Mouse (Mus musculus) embryonic facial prominence, embryonic 12.5 days (tissue): ENCODE measurements around the gene Dlgap1. TPM values are rescaled to one million over a fixed set of nuclear protein-coding genes. Genes with fewer than 3 reads are reported as not detected.
A peak's percentile ranks its signal among the peaks of the same experiment; 100 is the strongest.

Experiments
- ATAC-seq: fragments of 200-750 bp; cut with Nextera tagmentation; 2 replicates; pipeline ENCODE4 v1.8.0; 2017; ENCODE audit not compliant: insufficient number of reproducible peaks, insufficient read depth, low FRiP score, low TSS enrichment
- H3K27ac ChIP-seq: fragments of 300-500 bp; sonication (generic); 2 replicates; pipeline ENCODE4 v1.5.1; 2016; ENCODE audit warnings: mild to moderate bottlenecking
- H3K27me3 ChIP-seq: fragments of 300-500 bp; sonication (generic); 2 replicates; pipeline ENCODE4 v1.6.1; 2016; ENCODE audit warnings: mild to moderate bottlenecking, moderate library complexity
- H3K36me3 ChIP-seq: fragments of 300-500 bp; sonication (generic); 2 replicates; pipeline ENCODE4 v1.6.1; 2016; ENCODE audit warnings: mild to moderate bottlenecking
- H3K4me1 ChIP-seq: fragments of 300-500 bp; sonication (generic); 2 replicates; pipeline ENCODE4 v1.6.1; 2016
- H3K4me2 ChIP-seq: fragments of 300-500 bp; sonication (generic); replicated peaks from 2 replicates; pipeline ENCODE4 v1.6.1; 2016; ENCODE audit warnings: mild to moderate bottlenecking, moderate library complexity
- H3K4me3 ChIP-seq: fragments of 300-500 bp; sonication (generic); 2 replicates; pipeline ENCODE4 v1.5.1; 2016; ENCODE audit warnings: mild to moderate bottlenecking
- H3K9ac ChIP-seq: fragments of 300-500 bp; sonication (generic); 2 replicates; pipeline ENCODE4 v1.6.1; 2016; ENCODE audit warnings: mild to moderate bottlenecking, moderate library complexity
- H3K9me3 ChIP-seq: fragments of 300-500 bp; sonication (generic); 2 replicates; pipeline ENCODE4 v1.6.1; 2016; ENCODE audit warnings: mild to moderate bottlenecking, moderate library complexity
- WGBS: fragments of 180-500 bp; shearing (Covaris S2); methylation state at CpG from one replicate; pipeline ENCODE4 v1.1.7; 2016; 5-methylcytosine and 5-hydroxymethylcytosine counted together
- polyA plus RNA-seq: library from polyadenylated mRNA; unstranded; fragments of >200 nt; fragmentation: Nextera tagmentation; extraction: Ambion mirVana; gene quantifications from 2 replicates; pipeline ENCODE4 v1.2.1, GENCODE M21; 2016

Gene Dlgap1
- polyA plus RNA-seq, 1 experiment from 2014 or later, result 6.0 TPM

DNA sequence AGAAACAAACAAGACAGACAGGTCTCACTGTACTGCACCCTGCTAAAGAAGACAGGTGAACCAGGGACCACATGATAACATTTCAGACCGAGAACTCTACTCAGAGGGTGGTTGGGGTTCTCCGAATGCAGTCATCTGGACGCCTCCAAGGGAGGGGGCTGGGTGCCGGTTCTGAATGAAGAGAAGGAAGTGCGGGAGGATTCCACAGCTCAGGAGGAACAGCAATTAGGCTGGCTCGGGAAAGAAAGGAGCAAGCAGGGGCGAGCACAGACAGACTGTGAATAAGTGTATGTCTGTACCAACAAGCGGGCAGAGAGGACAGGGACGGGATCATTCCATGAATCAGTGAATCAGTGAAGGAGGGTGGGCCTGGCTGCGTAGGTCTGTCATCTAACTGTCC is 744.6 kb downstream of the Dlgap1 start:
- no peak overlapping the region for H3K27ac ChIP-seq
- H3K4me3 ChIP-seq, result no peak overlapping the region
- no peak overlapping the region for H3K4me2 ChIP-seq
- 47% methylated on average over 10 of the region's 10 CpGs for WGBS
- H3K4me1 ChIP-seq, result no peaks in the 10 kb centered on the region
- no peaks in the 10 kb centered on the region for H3K27me3 ChIP-seq
- no peaks in the 10 kb centered on the region for H3K9me3 ChIP-seq
- ATAC-seq, result no peak
- H3K36me3 ChIP-seq, result no peaks in the 10 kb centered on the region
- H3K9ac ChIP-seq, result no peak overlapping the region

- Histone ChIP-seq H3K36me3 (no peaks in the 10 kb centered on the region), H3K27ac (0 out of 2 replicates have a peak overlapping the region, but pooled peaks have one; percentile 12), H3K4me1 (0 out of 2 replicates have a peak, but pooled peaks cover 7% of the 10 kb centered on the region), H3K4me3 (no peak overlapping the region), H3K9ac (no peak overlapping the region), H3K27me3 (no peaks in the 10 kb centered on the region), H3K4me2 (no peak overlapping the region), H3K9me3 (no peaks in the 10 kb centered on the region)
- WGBS, result 76% methylated on average over 11 of the region's 11 CpGs
- ATAC-seq, result no peak
Measured at GRCm38 (mm10) chr17:70719684-70720324, 750.9 kb downstream of the Dlgap1 start.

DNA sequence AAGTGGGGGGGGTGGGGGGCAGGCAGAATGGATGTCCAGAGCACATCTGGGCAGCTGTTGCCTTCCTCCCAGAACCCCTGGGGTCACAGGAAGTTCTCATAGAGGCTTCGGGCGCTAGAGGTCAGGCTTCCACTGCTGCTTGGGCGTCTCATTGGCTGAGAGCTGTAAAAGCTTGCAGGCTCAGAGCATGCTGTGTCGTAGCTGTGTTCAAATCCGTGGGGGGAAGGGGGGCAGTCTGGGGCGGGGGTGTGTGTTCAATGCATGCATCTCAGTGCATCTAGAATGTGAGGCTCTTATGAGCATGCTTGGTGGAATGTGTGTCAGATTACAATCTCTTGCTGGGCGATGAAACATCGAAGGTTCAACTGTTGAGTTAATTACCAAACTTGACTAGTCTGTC is 751.9 kb downstream of the Dlgap1 start:
- H3K4me1 ChIP-seq, result 0 out of 2 replicates have a peak, but pooled peaks cover 7% of the 10 kb centered on the region
- no peak overlapping the region for H3K4me3 ChIP-seq
- no peaks in the 10 kb centered on the region for H3K36me3 ChIP-seq
- no peaks in the 10 kb centered on the region for H3K9me3 ChIP-seq
- H3K27me3 ChIP-seq, result no peaks in the 10 kb centered on the region
- 0 out of 2 replicates have a peak overlapping the region, but pooled peaks have one; percentile 5 for H3K4me2 ChIP-seq
- H3K9ac ChIP-seq, result no peak overlapping the region
- no peak overlapping the region for H3K27ac ChIP-seq
- 9% methylated on average over 8 of the region's 8 CpGs for WGBS
- ATAC-seq, result no peak

GRCm38 (mm10) chr17:70722146-70722545 is 753.3 kb downstream of the Dlgap1 start:
- no peaks in the 10 kb centered on the region for H3K9me3 ChIP-seq
- no peak for ATAC-seq
- no peak overlapping the region for H3K27ac ChIP-seq
- no peak overlapping the region for H3K4me3 ChIP-seq
- no peaks in the 10 kb centered on the region for H3K27me3 ChIP-seq
- 78% methylated on average over 3 of the region's 3 CpGs for WGBS
- H3K9ac ChIP-seq, result no peak overlapping the region
- H3K4me2 ChIP-seq, result no peak overlapping the region
- no peaks in the 10 kb centered on the region for H3K36me3 ChIP-seq
- H3K4me1 ChIP-seq, result 0 out of 2 replicates have a peak, but pooled peaks cover 7% of the 10 kb centered on the region

GRCm38 (mm10) chr17:70728719-70729281 is 759.9 kb downstream of the Dlgap1 start:
- no peak for ATAC-seq
- no peaks in the 10 kb centered on the region for H3K27me3 ChIP-seq
- WGBS, result 93% methylated on average over 5 of the region's 5 CpGs
- no peaks in the 10 kb centered on the region for H3K9me3 ChIP-seq
- H3K9ac ChIP-seq, result no peak overlapping the region
- H3K36me3 ChIP-seq, result no peaks in the 10 kb centered on the region
- H3K4me2 ChIP-seq, result no peak overlapping the region
- no peaks in the 10 kb centered on the region for H3K4me1 ChIP-seq
- H3K4me3 ChIP-seq, result no peak overlapping the region
- no peak overlapping the region for H3K27ac ChIP-seq

DNA sequence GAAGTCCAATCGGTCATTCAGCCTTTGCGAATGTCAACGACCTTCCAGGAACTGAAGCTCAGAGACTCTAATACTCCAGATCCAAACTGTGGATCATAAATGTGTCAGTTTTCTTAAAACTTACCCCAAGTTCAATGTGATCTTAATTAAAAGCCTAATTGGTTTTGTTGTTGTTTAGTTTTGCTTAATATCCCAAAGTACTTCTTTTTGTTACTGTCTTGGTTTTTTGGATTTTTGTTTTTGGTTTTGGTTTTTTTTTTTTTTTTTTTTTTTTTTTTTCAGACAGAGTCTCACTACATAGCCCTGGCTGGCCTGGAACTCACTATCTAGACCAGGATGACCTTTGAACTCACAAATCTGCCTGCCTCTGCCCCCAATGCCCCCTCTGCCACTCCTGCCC is 765.9 kb downstream of the Dlgap1 start:
- 94% methylated on average over 3 of the region's 3 CpGs for WGBS
- no peaks in the 10 kb centered on the region for H3K27me3 ChIP-seq
- H3K36me3 ChIP-seq, result no peaks in the 10 kb centered on the region
- H3K4me2 ChIP-seq, result no peak overlapping the region
- H3K4me1 ChIP-seq, result peaks cover 14% of the 10 kb centered on the region
- no peaks in the 10 kb centered on the region for H3K9me3 ChIP-seq
- H3K27ac ChIP-seq, result no peak overlapping the region
- no peak overlapping the region for H3K4me3 ChIP-seq
- no peak for ATAC-seq
- H3K9ac ChIP-seq, result no peak overlapping the region

DNA sequence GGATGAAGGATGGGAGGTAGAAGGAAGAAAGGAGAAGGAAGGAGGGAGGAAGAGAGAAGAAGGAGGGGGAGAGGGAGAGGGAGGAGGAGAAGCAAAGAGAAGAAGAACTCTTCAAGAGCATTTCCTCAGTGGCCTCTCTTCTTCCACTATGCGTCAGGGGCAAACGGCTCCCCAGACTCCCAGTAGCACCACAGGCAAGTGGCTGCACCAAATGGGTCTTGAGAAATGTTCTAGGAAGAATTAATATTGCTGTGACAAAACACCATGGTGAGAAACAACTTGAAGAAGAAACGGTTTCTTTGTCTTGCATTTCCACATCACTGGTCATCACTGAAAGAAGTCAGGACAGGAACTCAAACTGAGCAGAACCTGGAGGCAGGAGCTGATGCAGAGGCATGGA is 766.5 kb downstream of the Dlgap1 start:
- 82% methylated on average over 3 of the region's 3 CpGs for WGBS
- H3K36me3 ChIP-seq, result no peaks in the 10 kb centered on the region

DNA sequence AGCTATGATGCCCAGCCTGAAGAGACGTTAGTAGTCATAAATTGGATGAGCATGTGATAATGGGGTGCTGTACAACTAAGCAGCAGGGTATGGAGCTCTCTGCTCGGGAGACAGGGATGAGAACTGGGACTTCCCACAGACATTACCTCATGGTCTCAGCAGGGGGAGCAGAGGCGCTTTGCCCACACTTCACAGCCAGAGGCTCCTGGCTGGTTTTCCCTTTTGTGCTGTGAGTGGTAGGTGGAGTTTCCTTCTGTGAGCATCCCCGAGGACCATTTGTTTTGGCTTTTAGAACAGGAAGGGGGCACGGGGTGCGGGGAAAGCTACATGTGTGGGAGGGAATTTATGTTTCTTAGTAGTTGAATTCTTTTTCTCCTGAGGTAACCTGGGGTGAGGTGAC is 768.6 kb downstream of the Dlgap1 start:
- Histone ChIP-seq H3K27me3 (no peaks in the 10 kb centered on the region), H3K36me3 (no peaks in the 10 kb centered on the region), H3K9me3 (no peaks in the 10 kb centered on the region), H3K4me1 (peaks cover 14% of the 10 kb centered on the region), H3K4me3 (no peak overlapping the region), H3K9ac (no peak overlapping the region), H3K27ac (peak overlapping the region; percentile 73), H3K4me2 (peak overlapping the region; percentile 49)
- 4% methylated on average over 6 of the region's 6 CpGs for WGBS
- ATAC-seq, result peak; percentile 70

More for the DNA sequence above, 766.5 kb downstream of the Dlgap1 start:
- Histone ChIP-seq H3K9me3 (no peaks in the 10 kb centered on the region), H3K4me1 (peaks cover 14% of the 10 kb centered on the region), H3K27ac (no peak overlapping the region), H3K27me3 (no peaks in the 10 kb centered on the region), H3K9ac (no peak overlapping the region), H3K4me3 (no peak overlapping the region), H3K4me2 (no peak overlapping the region)
- ATAC-seq, result no peak

DNA sequence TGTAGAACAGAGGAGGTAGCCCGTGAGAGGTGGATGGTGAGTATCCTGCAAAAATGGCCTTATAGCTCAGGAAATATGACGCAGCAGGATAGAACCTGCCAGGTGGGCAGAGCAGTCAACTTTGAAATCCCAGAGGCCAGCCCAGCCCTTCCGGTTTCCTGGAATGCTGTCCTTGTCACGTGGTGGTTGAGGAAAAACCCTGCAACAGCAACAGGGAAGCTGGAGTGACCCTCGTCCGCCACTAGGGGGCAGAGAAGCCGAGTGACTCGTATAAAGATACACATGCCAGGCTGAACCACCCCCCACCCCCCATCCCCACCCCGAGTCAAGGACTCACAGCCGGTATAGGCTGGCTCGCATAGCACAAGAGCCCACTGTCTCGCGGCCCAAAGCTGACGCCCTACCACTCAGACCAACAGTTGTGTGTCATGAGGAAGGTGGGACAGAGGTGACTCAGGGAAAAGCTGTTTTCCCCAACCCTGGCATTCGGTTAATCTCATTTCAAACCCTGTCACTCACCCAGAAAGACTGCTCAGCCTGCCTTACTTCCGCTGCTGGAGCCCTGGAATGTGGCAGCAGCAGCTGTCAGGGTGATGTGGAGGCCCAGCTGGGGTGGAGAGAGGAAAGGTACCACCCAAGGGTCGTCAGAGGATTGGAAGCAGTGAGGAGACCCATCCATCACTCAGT is 769.4 kb downstream of the Dlgap1 start:
- H3K4me2 ChIP-seq, result peak overlapping the region; percentile 49
- H3K4me1 ChIP-seq, result peaks cover 14% of the 10 kb centered on the region
- H3K4me3 ChIP-seq, result peak overlapping the region; percentile 23
- H3K36me3 ChIP-seq, result no peaks in the 10 kb centered on the region
- H3K27ac ChIP-seq, result peak overlapping the region; percentile 73
- no peaks in the 10 kb centered on the region for H3K9me3 ChIP-seq
- under 1% methylated on average over 17 of the region's 17 CpGs for WGBS
- peak; percentile 81 for ATAC-seq
- H3K9ac ChIP-seq, result peak overlapping the region; percentile 34
- H3K27me3 ChIP-seq, result no peaks in the 10 kb centered on the region

DNA sequence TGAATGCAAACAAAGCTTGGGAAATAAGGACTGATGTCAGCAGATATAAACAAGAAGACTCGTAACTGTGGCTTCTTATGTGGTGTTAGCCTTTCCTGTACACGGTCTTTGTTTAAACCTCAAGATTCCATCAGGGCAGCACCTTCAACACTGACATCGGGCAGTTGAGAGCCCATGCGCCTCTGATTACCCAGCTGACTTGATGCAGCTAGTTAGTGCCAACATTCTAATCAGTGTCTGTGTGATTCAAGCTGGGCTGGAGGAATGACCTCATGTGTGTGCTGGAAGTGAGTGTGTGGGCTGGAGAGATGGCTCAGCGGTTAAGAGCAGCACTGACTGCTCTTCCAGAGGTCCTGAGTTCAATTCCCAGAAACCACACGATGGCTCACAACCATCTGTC is 770.5 kb downstream of the Dlgap1 start:
- H3K4me3 ChIP-seq, result no peak overlapping the region
- H3K36me3 ChIP-seq, result no peaks in the 10 kb centered on the region
- peaks cover 14% of the 10 kb centered on the region for H3K4me1 ChIP-seq
- no peak overlapping the region for H3K4me2 ChIP-seq
- H3K27me3 ChIP-seq, result no peaks in the 10 kb centered on the region
- WGBS, result 84% methylated on average over 6 of the region's 6 CpGs
- no peaks in the 10 kb centered on the region for H3K9me3 ChIP-seq
- ATAC-seq, result no peak
- H3K9ac ChIP-seq, result no peak overlapping the region
- no peak overlapping the region for H3K27ac ChIP-seq

- no peaks in the 10 kb centered on the region for H3K36me3 ChIP-seq
- 91% methylated on average over 1 of the region's 1 CpGs for WGBS
- H3K4me3 ChIP-seq, result no peak overlapping the region
- H3K27me3 ChIP-seq, result no peaks in the 10 kb centered on the region
- no peak for ATAC-seq
- H3K9me3 ChIP-seq, result no peaks in the 10 kb centered on the region
- peaks cover 14% of the 10 kb centered on the region for H3K4me1 ChIP-seq
- no peak overlapping the region for H3K27ac ChIP-seq
- no peak overlapping the region for H3K9ac ChIP-seq
- no peak overlapping the region for H3K4me2 ChIP-seq
Measured at GRCm38 (mm10) chr17:70741696-70742095, 772.8 kb downstream of the Dlgap1 start.

GRCm38 (mm10) chr17:70744570-70745153 is 775.8 kb downstream of the Dlgap1 start:
- no peak overlapping the region for H3K27ac ChIP-seq
- H3K27me3 ChIP-seq, result no peaks in the 10 kb centered on the region
- H3K9ac ChIP-seq, result no peak overlapping the region
- ATAC-seq, result no peak
- peaks cover 12% of the 10 kb centered on the region for H3K4me1 ChIP-seq
- H3K4me2 ChIP-seq, result no peak overlapping the region
- WGBS, result 91% methylated on average over 5 of the region's 5 CpGs
- H3K4me3 ChIP-seq, result no peak overlapping the region
- H3K9me3 ChIP-seq, result no peaks in the 10 kb centered on the region
- no peaks in the 10 kb centered on the region for H3K36me3 ChIP-seq
